Mouse (Mus musculus) cortical plate, adult 2 months (tissue): ENCODE results near the gene Nf1.

ENCODE experiments used
- CTCF ChIP-seq: fragments of 200-500 bp; IDR thresholded peaks from 2 replicates; pipeline ENCODE4 v1.5.1; 2011; ENCODE audit warnings: mild to moderate bottlenecking, control low read depth, low read length; ENCODE audit not compliant: insufficient read depth; ENCODE audit errors: extremely low read depth
- POLR2A ChIP-seq: fragments of 200-500 bp; IDR thresholded peaks from 2 replicates; pipeline ENCODE4 v1.6.1; 2011; ENCODE audit warnings: mild to moderate bottlenecking, low read length, control low read depth; ENCODE audit not compliant: insufficient read depth; ENCODE audit errors: extremely low read depth

DNA sequence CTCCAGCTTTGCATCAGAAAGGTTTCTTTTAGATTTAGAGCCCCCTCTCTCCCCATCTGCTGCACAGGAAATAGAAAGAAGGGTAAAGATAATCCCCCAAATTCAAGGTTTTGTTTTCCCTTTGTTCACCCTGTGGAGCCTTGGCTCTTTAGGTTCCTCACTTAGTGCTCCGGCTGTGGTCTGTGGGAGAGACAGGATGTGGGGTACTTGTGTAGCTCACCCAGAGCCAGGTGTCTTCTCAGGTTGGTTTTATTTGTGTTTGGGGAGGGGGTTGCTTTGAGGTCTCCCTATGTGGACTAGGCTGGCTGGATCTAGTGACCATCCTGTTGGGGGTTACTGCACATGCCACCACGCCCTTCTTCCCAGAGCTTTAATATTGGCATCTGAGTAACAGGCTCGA lies 275.4 kb downstream of the Nf1 start:
- TF ChIP-seq CTCF (no peak), POLR2A (no peak)
